Mouse (Mus musculus) kidney, postnatal 25 days (tissue): ENCODE results near the gene Atp2a2.

Experiments
- DNase-seq, 2 experiments: peaks; one replicate each; pipeline ENCODE4 v3.0.0; 2021; ENCODE audit warnings: mixed read lengths in 2 of 2

Atp2a2 gene

GRCm38 (mm10) chr5:122448869-122449268, 53.2 kb downstream of the Atp2a2 start:
- no peak for DNase-seq

- DNase-seq = no peak
Observed at GRCm38 (mm10) chr5:122447857-122448256, 54.2 kb downstream of the Atp2a2 start.

GRCm38 (mm10) chr5:122445051-122445610, 56.9 kb downstream of the Atp2a2 start:
- no peak for DNase-seq

GRCm38 (mm10) chr5:122444492-122444891, 57.5 kb downstream of the Atp2a2 start:
- no peak for DNase-seq

- DNase-seq = peak in 1 of 2 experiments; percentile 31
Observed at GRCm38 (mm10) chr5:122440095-122440630, 61.9 kb downstream of the Atp2a2 start.

- DNase-seq = peak; percentile 38 to 67
Observed at GRCm38 (mm10) chr5:122439400-122440094, 62.5 kb downstream of the Atp2a2 start.

GRCm38 (mm10) chr5:122434541-122434940, 67.5 kb downstream of the Atp2a2 start:
- DNase-seq = no peak

GRCm38 (mm10) chr5:122431221-122431620, 70.8 kb downstream of the Atp2a2 start:
- DNase-seq = no peak

GRCm38 (mm10) chr5:122430036-122430775, 71.8 kb downstream of the Atp2a2 start:
- DNase-seq = no peak

- no peak for DNase-seq
Observed at GRCm38 (mm10) chr5:122425550-122425949, 76.5 kb downstream of the Atp2a2 start.

- DNase-seq = no peak
Observed at GRCm38 (mm10) chr5:122423083-122423482, 78.9 kb downstream of the Atp2a2 start.

GRCm38 (mm10) chr5:122422071-122422964, 79.7 kb downstream of the Atp2a2 start:
- DNase-seq = peak; percentile 92 to 93

GRCm38 (mm10) chr5:122421271-122422068, 80.6 kb downstream of the Atp2a2 start, which contains the start of gene Anapc7:
Gene Anapc7 (plus strand): TSS chr5:122421693.
- no peak for DNase-seq

- peak; percentile 80 to 91 for DNase-seq
Observed at GRCm38 (mm10) chr5:122420676-122421075, 81.3 kb downstream of the Atp2a2 start.

GRCm38 (mm10) chr5:122415465-122415864, 86.6 kb downstream of the Atp2a2 start:
- no peak for DNase-seq

- DNase-seq = no peak
Observed at GRCm38 (mm10) chr5:122414351-122414750, 87.7 kb downstream of the Atp2a2 start.

GRCm38 (mm10) chr5:122412826-122413225, 89.2 kb downstream of the Atp2a2 start:
- DNase-seq = peak; percentile 32 to 58

GRCm38 (mm10) chr5:122411892-122412291, 90.1 kb downstream of the Atp2a2 start:
- DNase-seq = no peak

GRCm38 (mm10) chr5:122409692-122410645, 92.1 kb downstream of the Atp2a2 start:
- DNase-seq = no peak

- DNase-seq = no peak
Observed at GRCm38 (mm10) chr5:122405537-122405936, 96.5 kb downstream of the Atp2a2 start.
